Mouse (Mus musculus): ENCODE data around the gene Arfgap1.

GRCm38 (mm10) chr2:180941869-180942268, 25.2 kb upstream of the Arfgap1 start:
- no peak for TF ChIP-seq CTCF (IDR thresholded peaks at IDR 0.05; ENCODE audit: borderline replicate concordance, insufficient read depth, low read length)
- no peak for TF ChIP-seq POLR2A (IDR thresholded peaks at IDR 0.05; ENCODE audit: low read depth, low read length)
